10 mouse cellular contexts compared by ENCODE assay signal in the genomic region with DNA sequence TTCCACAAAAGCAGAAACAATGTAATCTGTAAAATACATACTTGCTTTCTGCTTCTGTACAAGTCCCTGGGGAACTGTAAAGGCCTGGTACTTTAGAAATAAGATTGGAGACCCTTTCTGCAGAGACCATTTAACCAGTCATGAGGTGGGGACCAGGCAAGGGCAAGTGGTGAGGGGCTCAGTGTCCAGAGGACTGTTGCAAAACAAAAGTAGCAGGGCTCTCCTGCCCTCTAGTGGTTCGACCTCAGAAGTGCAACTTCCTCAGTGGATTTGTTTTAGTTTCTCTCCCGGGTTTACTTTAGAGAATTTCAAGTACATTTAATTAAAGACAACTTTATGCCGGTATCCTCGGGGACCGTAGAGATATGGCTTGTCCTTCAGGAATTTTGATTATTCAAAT.
A peak's percentile ranks its signal among the peaks of the same experiment; 100 is the strongest.
DNase-seq lines count a peak whose midpoint lies in the region; ATAC-seq and TF ChIP-seq lines count a peak whose summit lies in the region.
"Had no signal": no experiment of that assay in that cellular context is flagged by ENCODE, and none has a peak within 500 bp of the region (broad histone marks: within the 10 kb centered on the region; RNA-seq: fewer than 3 reads in every experiment).

No protein-coding gene starts in this region.

- no peaks in the 10 kb centered on the region for H3K36me3 ChIP-seq in midbrain, embryonic 10.5 days
- H3K36me3 ChIP-seq in midbrain, embryonic 16.5 days (ENCODE audit: control insufficient read depth, insufficient read depth, low read length), result no peaks in the 10 kb centered on the region
- H3K36me3 ChIP-seq in forebrain, embryonic 11.5 days (ENCODE audit: control insufficient read depth, insufficient read depth, low read length), result no peaks in the 10 kb centered on the region
- no peaks in the 10 kb centered on the region for H3K36me3 ChIP-seq in kidney, embryonic 14.5 days (ENCODE audit: control insufficient read depth, insufficient read depth, low read length)
- no peaks in the 10 kb centered on the region for H3K36me3 ChIP-seq in limb, embryonic 14.5 days (ENCODE audit: control insufficient read depth, insufficient read depth, low read length)
- H3K36me3 ChIP-seq: embryonic facial prominence, embryonic 13.5 days had no signal

- DNase-seq in midbrain, embryonic 10.5 days (ENCODE audit: low spot score), result peak; percentile 67
- DNase-seq in forebrain, embryonic 11.5 days (ENCODE audit: low spot score), result peak; percentile 84
- DNase-seq in limb, embryonic 14.5 days (ENCODE audit: low spot score), result peak; percentile 79
- DNase-seq in ovary, postnatal 36 days (ENCODE audit: low spot score), result peak; percentile 25
- DNase-seq in spleen, adult 12 weeks (ENCODE audit: low spot score), result no peak

- no peak for ATAC-seq in midbrain, embryonic 16.5 days
- ATAC-seq in forebrain, embryonic 11.5 days (replicated peaks; ENCODE audit: low FRiP score), result peak; percentile 73
- ATAC-seq in kidney, embryonic 14.5 days (ENCODE audit: low FRiP score, low TSS enrichment), result peak; percentile 72; the same call in 1 of the 2 replicates
- ATAC-seq in limb, embryonic 14.5 days (ENCODE audit: low FRiP score, low read depth), result no peak; the same call in 1 of the 2 replicates

- no peak overlapping the region for H3K27ac ChIP-seq in midbrain, embryonic 10.5 days (replicated peaks)
- no peak overlapping the region for H3K27ac ChIP-seq in midbrain, embryonic 16.5 days (ENCODE audit: low read length)
- no peak overlapping the region for H3K27ac ChIP-seq in bone marrow, adult 2 months (ENCODE audit: control insufficient read depth, insufficient read depth, low read depth, low read length, poor library complexity)
- no peak overlapping the region for H3K27ac ChIP-seq in forebrain, embryonic 11.5 days (ENCODE audit: low read depth, low read length)
- no peak overlapping the region for H3K27ac ChIP-seq in kidney, embryonic 14.5 days (ENCODE audit: low read depth, low read length)
- no peak overlapping the region for H3K27ac ChIP-seq in limb, embryonic 14.5 days (replicated peaks; ENCODE audit: low read depth, low read length)
- H3K27ac ChIP-seq: embryonic facial prominence, embryonic 13.5 days; macrophage had no signal

- H3K4me2 ChIP-seq in midbrain, embryonic 16.5 days (ENCODE audit: low read length), result no peak overlapping the region
- no peak overlapping the region for H3K4me2 ChIP-seq in forebrain, embryonic 11.5 days (ENCODE audit: low read depth, low read length, severe bottlenecking)
- H3K4me2 ChIP-seq in kidney, embryonic 14.5 days (replicated peaks; ENCODE audit: low read depth, low read length), result no peak overlapping the region
- H3K4me2 ChIP-seq in limb, embryonic 14.5 days (replicated peaks; ENCODE audit: low read depth, low read length, severe bottlenecking), result no peak overlapping the region
- H3K4me2 ChIP-seq: embryonic facial prominence, embryonic 13.5 days had no signal

- TF ChIP-seq POLR2A in bone marrow, adult 2 months (IDR thresholded peaks at IDR 0.05; ENCODE audit: borderline replicate concordance, control insufficient read depth, low read depth, low read length), result no peak
- TF ChIP-seq POLR2A in limb, embryonic 14.5 days (IDR thresholded peaks at IDR 0.05; ENCODE audit: borderline replicate concordance, extremely low read depth, insufficient read depth, insufficient read length), result no peak

- no peaks in the 10 kb centered on the region for H3K9me3 ChIP-seq in midbrain, embryonic 10.5 days (replicated peaks)
- no peaks in the 10 kb centered on the region for H3K9me3 ChIP-seq in midbrain, embryonic 16.5 days (replicated peaks; ENCODE audit: control insufficient read depth, low read length, poor library complexity, severe bottlenecking)
- H3K9me3 ChIP-seq in forebrain, embryonic 11.5 days (ENCODE audit: control insufficient read depth, low read length), result no peaks in the 10 kb centered on the region
- H3K9me3 ChIP-seq in kidney, embryonic 14.5 days (ENCODE audit: control insufficient read depth, low read length), result no peaks in the 10 kb centered on the region
- H3K9me3 ChIP-seq in limb, embryonic 14.5 days (ENCODE audit: control insufficient read depth, low read length), result no peaks in the 10 kb centered on the region
- H3K9me3 ChIP-seq: embryonic facial prominence, embryonic 13.5 days had no signal

- H3K9ac ChIP-seq in midbrain, embryonic 16.5 days (ENCODE audit: low read depth, low read length), result no peak overlapping the region
- H3K9ac ChIP-seq in forebrain, embryonic 11.5 days (ENCODE audit: low read length), result no peak overlapping the region
- H3K9ac ChIP-seq in kidney, embryonic 14.5 days (ENCODE audit: low read depth, low read length), result no peak overlapping the region
- no peak overlapping the region for H3K9ac ChIP-seq in limb, embryonic 14.5 days (ENCODE audit: low read depth, low read length, severe bottlenecking)
- H3K9ac ChIP-seq: embryonic facial prominence, embryonic 13.5 days had no signal

- peaks cover 4% of the 10 kb centered on the region; the same call in 1 of the 2 replicates for H3K4me1 ChIP-seq in midbrain, embryonic 10.5 days
- H3K4me1 ChIP-seq in midbrain, embryonic 16.5 days (ENCODE audit: control insufficient read depth, insufficient read depth, low read length), result no peaks in the 10 kb centered on the region
- no peaks in the 10 kb centered on the region for H3K4me1 ChIP-seq in bone marrow, adult 2 months (ENCODE audit: control insufficient read depth, insufficient read depth, low read length)
- H3K4me1 ChIP-seq in forebrain, embryonic 11.5 days (replicated peaks; ENCODE audit: control insufficient read depth, insufficient read depth, low read length), result no peaks in the 10 kb centered on the region
- 0 out of 2 replicates have a peak, but pooled peaks cover 3% of the 10 kb centered on the region for H3K4me1 ChIP-seq in kidney, embryonic 14.5 days (ENCODE audit: control insufficient read depth, insufficient read depth, low read length)
- H3K4me1 ChIP-seq in limb, embryonic 14.5 days (ENCODE audit: control insufficient read depth, insufficient read depth, low read length), result no peaks in the 10 kb centered on the region; the same call in 1 of the 2 replicates
- H3K4me1 ChIP-seq: embryonic facial prominence, embryonic 13.5 days had no signal

- peak; percentile 26; the same call in 1 of the 2 replicates for TF ChIP-seq CTCF in bone marrow, adult 2 months (IDR thresholded peaks at IDR 0.05; ENCODE audit: control insufficient read depth, insufficient read depth, low read length)

- no peak overlapping the region for H3K4me3 ChIP-seq in midbrain, embryonic 10.5 days
- H3K4me3 ChIP-seq in midbrain, embryonic 16.5 days (ENCODE audit: low read depth, low read length), result no peak overlapping the region
- no peak overlapping the region for H3K4me3 ChIP-seq in bone marrow, adult 2 months (replicated peaks; ENCODE audit: control insufficient read depth, low read depth, low read length)
- H3K4me3 ChIP-seq in forebrain, embryonic 11.5 days (ENCODE audit: low read depth, low read length), result no peak overlapping the region
- H3K4me3 ChIP-seq in kidney, embryonic 14.5 days (ENCODE audit: low read length), result no peak overlapping the region
- no peak overlapping the region for H3K4me3 ChIP-seq in limb, embryonic 14.5 days (replicated peaks; ENCODE audit: low read length)
- H3K4me3 ChIP-seq: embryonic facial prominence, embryonic 13.5 days had no signal

- no peaks in the 10 kb centered on the region for H3K27me3 ChIP-seq in midbrain, embryonic 10.5 days (ENCODE audit: low read depth, poor library complexity, severe bottlenecking)
- H3K27me3 ChIP-seq in midbrain, embryonic 16.5 days (ENCODE audit: control insufficient read depth, insufficient read depth, low read depth, low read length), result no peaks in the 10 kb centered on the region
- H3K27me3 ChIP-seq in forebrain, embryonic 11.5 days (ENCODE audit: control insufficient read depth, insufficient read depth, low read length), result no peaks in the 10 kb centered on the region
- H3K27me3 ChIP-seq in kidney, embryonic 14.5 days (ENCODE audit: control insufficient read depth, insufficient read depth, low read length), result no peaks in the 10 kb centered on the region
- no peaks in the 10 kb centered on the region for H3K27me3 ChIP-seq in limb, embryonic 14.5 days (ENCODE audit: control insufficient read depth, insufficient read depth, low read length)
- H3K27me3 ChIP-seq: embryonic facial prominence, embryonic 13.5 days had no signal

- 15% methylated on average over 5 of the region's 5 CpGs for WGBS in midbrain, embryonic 10.5 days
- 11% methylated on average over 5 of the region's 5 CpGs for WGBS in midbrain, embryonic 16.5 days
- WGBS in bone marrow, adult 2 months, result 21% methylated on average over 5 of the region's 5 CpGs
- WGBS in forebrain, embryonic 11.5 days, result 12% methylated on average over 5 of the region's 5 CpGs
- 11% methylated on average over 5 of the region's 5 CpGs for WGBS in kidney, embryonic 14.5 days
- 8% methylated on average over 5 of the region's 5 CpGs for WGBS in limb, embryonic 14.5 days

Comparison
In these comparisons a context has a peak if more than half of its experiments do, and no peak if none do; other contexts are left out.
1. ATAC-seq: peak in forebrain, embryonic 11.5 days (single experiment) and kidney, embryonic 14.5 days (single experiment); none in midbrain, embryonic 16.5 days (single experiment) and limb, embryonic 14.5 days (single experiment).